Mouse (Mus musculus): Measurements from ENCODE around the gene Olfr643. TPM values are rescaled to one million over a fixed set of nuclear protein-coding genes. Genes with fewer than 3 reads are reported as not detected.

Olfr643 gene
- not detected in 2 replicates for polyA plus RNA-seq (2012; rRNA removed)

- TF ChIP-seq POLR2A (IDR thresholded peaks at IDR 0.05; ENCODE audit: borderline replicate concordance, extremely low read depth, low read depth, low read length) = no peak
- no peak for TF ChIP-seq CTCF (IDR thresholded peaks at IDR 0.05; ENCODE audit: insufficient read depth, low read length)
- Histone ChIP-seq H3K4me1 (ENCODE audit: control insufficient read depth, insufficient read depth, low read length) (no peaks in the 10 kb centered on the region), H3K4me3 (replicated peaks; ENCODE audit: extremely low read depth, low read depth, low read length) (no peak within 1 kb of the TSS)
- 66% methylated on average over 5 of the region's 5 CpGs for WGBS
- no peak for DNase-seq
Observed at GRCm38 (mm10) chr7:104137305-104137704, at the start of gene Olfr643. TSS of gene Olfr643 (minus strand) at chr7:104137405.

GRCm38 (mm10) chr7:104183292-104183691 lies 46.1 kb upstream of the Olfr643 start, which contains the start of gene Olfr648:
TSS of gene Olfr648 (minus strand) at chr7:104183392.
- DNase-seq = no peak
- H3K4me3 ChIP-seq (replicated peaks; ENCODE audit: extremely low read depth, low read depth, low read length) = no peak within 1 kb of the TSS
- TF ChIP-seq POLR2A (IDR thresholded peaks at IDR 0.05; ENCODE audit: borderline replicate concordance, extremely low read depth, low read depth, low read length) (no peak), CTCF (IDR thresholded peaks at IDR 0.05; ENCODE audit: insufficient read depth, low read length) (no peak)
- WGBS = 79% methylated on average over 2 of the region's 2 CpGs
- H3K4me1 ChIP-seq (ENCODE audit: control insufficient read depth, insufficient read depth, low read length) = no peaks in the 10 kb centered on the region

GRCm38 (mm10) chr7:104179074-104179473 lies 41.9 kb upstream of the Olfr643 start:
- no peaks in the 10 kb centered on the region for H3K4me1 ChIP-seq (ENCODE audit: control insufficient read depth, insufficient read depth, low read length)
- TF ChIP-seq CTCF (IDR thresholded peaks at IDR 0.05; ENCODE audit: insufficient read depth, low read length) = no peak
- TF ChIP-seq POLR2A (IDR thresholded peaks at IDR 0.05; ENCODE audit: borderline replicate concordance, extremely low read depth, low read depth, low read length) = no peak
- H3K4me3 ChIP-seq (replicated peaks; ENCODE audit: extremely low read depth, low read depth, low read length) = no peak overlapping the region
- DNase-seq = no peak
- 83% methylated on average over 1 of the region's 1 CpGs for WGBS

GRCm38 (mm10) chr7:104178422-104179054 lies 41.3 kb upstream of the Olfr643 start:
- no peaks in the 10 kb centered on the region for H3K4me1 ChIP-seq (ENCODE audit: control insufficient read depth, insufficient read depth, low read length)
- H3K4me3 ChIP-seq (replicated peaks; ENCODE audit: extremely low read depth, low read depth, low read length) = no peak overlapping the region
- 63% methylated on average over 5 of the region's 5 CpGs for WGBS
- no peak for TF ChIP-seq CTCF (IDR thresholded peaks at IDR 0.05; ENCODE audit: insufficient read depth, low read length)
- no peak for TF ChIP-seq POLR2A (IDR thresholded peaks at IDR 0.05; ENCODE audit: borderline replicate concordance, extremely low read depth, low read depth, low read length)
- no peak for DNase-seq

DNA sequence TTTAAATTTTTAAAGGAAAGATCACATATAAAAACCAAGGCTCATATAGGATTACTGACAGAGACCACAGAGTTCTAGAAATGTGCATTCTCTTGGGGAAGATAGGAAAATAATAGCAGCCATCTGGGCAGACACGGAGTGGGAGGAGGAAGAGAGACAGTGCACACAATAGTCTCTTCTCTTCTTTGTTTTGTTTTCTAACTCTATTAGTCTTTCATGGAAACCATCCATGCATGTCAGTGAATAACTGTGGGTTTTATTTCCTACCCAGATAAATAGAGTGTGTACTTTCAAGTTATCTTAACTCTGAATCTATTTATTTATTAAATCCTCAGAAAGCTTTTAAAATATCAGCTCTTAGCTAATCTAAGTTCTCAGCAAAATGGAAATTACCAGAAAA lies 37.9 kb upstream of the Olfr643 start:
- DNase-seq = no peak
- 66% methylated on average over 1 of the region's 1 CpGs for WGBS

DNA sequence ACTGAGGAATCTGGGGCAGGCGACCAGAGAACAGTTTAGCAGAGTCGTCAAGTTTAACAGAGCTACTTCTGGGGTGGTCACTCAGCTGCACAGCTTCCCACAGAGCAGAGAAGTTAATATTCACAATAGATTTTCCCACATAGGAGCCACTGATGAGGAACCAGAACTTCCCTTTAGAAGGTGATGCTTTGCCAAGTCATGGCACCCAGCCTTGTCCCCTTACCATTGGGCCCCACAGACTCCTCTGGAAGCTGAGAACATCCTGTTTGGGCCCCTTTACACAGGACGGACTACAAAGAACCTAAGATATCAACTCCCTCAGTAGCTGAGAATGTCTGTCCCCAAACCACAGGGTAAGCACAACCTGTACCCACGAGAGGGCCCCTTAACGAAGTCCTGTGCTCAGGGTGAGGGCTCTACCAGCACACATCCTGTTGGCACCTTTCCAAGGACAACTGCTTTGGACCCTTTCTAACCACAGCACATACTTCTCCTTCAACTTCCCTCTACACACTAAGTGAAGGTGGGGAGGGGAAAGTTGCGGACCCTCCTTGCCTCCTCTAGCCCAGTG lies 32.5 kb upstream of the Olfr643 start:
- no peak for DNase-seq
- WGBS = 43% methylated on average over 6 of the region's 6 CpGs
- TF ChIP-seq POLR2A (IDR thresholded peaks at IDR 0.05; ENCODE audit: borderline replicate concordance, extremely low read depth, low read depth, low read length) (no peak), CTCF (IDR thresholded peaks at IDR 0.05; ENCODE audit: insufficient read depth, low read length) (no peak)
- no peaks in the 10 kb centered on the region for H3K4me1 ChIP-seq (ENCODE audit: control insufficient read depth, insufficient read depth, low read length)
- no peak overlapping the region for H3K4me3 ChIP-seq (replicated peaks; ENCODE audit: extremely low read depth, low read depth, low read length)

More for the DNA sequence above, 37.9 kb upstream of the Olfr643 start:
- no peaks in the 10 kb centered on the region for H3K4me1 ChIP-seq (ENCODE audit: control insufficient read depth, insufficient read depth, low read length)
- TF ChIP-seq CTCF (IDR thresholded peaks at IDR 0.05; ENCODE audit: insufficient read depth, low read length) = no peak
- no peak for TF ChIP-seq POLR2A (IDR thresholded peaks at IDR 0.05; ENCODE audit: borderline replicate concordance, extremely low read depth, low read depth, low read length)
- H3K4me3 ChIP-seq (replicated peaks; ENCODE audit: extremely low read depth, low read depth, low read length) = no peak overlapping the region

GRCm38 (mm10) chr7:104167105-104167504 lies 29.9 kb upstream of the Olfr643 start:
- no peak overlapping the region for H3K4me3 ChIP-seq (replicated peaks; ENCODE audit: extremely low read depth, low read depth, low read length)
- TF ChIP-seq CTCF (IDR thresholded peaks at IDR 0.05; ENCODE audit: insufficient read depth, low read length) = no peak
- no peak for TF ChIP-seq POLR2A (IDR thresholded peaks at IDR 0.05; ENCODE audit: borderline replicate concordance, extremely low read depth, low read depth, low read length)
- no peak for DNase-seq
- no peaks in the 10 kb centered on the region for H3K4me1 ChIP-seq (ENCODE audit: control insufficient read depth, insufficient read depth, low read length)
- WGBS = 65% methylated on average over 6 of the region's 6 CpGs

- TF ChIP-seq CTCF (IDR thresholded peaks at IDR 0.05; ENCODE audit: insufficient read depth, low read length) (no peak), POLR2A (IDR thresholded peaks at IDR 0.05; ENCODE audit: borderline replicate concordance, extremely low read depth, low read depth, low read length) (no peak)
- Histone ChIP-seq H3K4me1 (ENCODE audit: control insufficient read depth, insufficient read depth, low read length) (no peaks in the 10 kb centered on the region), H3K4me3 (replicated peaks; ENCODE audit: extremely low read depth, low read depth, low read length) (no peak within 1 kb of the TSS)
- 82% methylated on average over 2 of the region's 2 CpGs for WGBS
- DNase-seq = no peak
Observed at GRCm38 (mm10) chr7:104150456-104150855, 13.3 kb upstream of the Olfr643 start, which contains the start of gene Ubqlnl. TSS of gene Ubqlnl (minus strand) at chr7:104150556.

- Histone ChIP-seq H3K4me3 (replicated peaks; ENCODE audit: extremely low read depth, low read depth, low read length) (no peak within 1 kb of the TSS), H3K4me1 (ENCODE audit: control insufficient read depth, insufficient read depth, low read length) (no peaks in the 10 kb centered on the region)
- 64% methylated on average over 3 of the region's 3 CpGs for WGBS
- DNase-seq = no peak
- TF ChIP-seq CTCF (IDR thresholded peaks at IDR 0.05; ENCODE audit: insufficient read depth, low read length) (no peak), POLR2A (IDR thresholded peaks at IDR 0.05; ENCODE audit: borderline replicate concordance, extremely low read depth, low read depth, low read length) (no peak)
Observed at GRCm38 (mm10) chr7:104143179-104143578, 6.0 kb upstream of the Olfr643 start, which contains the start of gene Ubqln3. TSS of gene Ubqln3 (minus strand) at chr7:104143279.

DNA sequence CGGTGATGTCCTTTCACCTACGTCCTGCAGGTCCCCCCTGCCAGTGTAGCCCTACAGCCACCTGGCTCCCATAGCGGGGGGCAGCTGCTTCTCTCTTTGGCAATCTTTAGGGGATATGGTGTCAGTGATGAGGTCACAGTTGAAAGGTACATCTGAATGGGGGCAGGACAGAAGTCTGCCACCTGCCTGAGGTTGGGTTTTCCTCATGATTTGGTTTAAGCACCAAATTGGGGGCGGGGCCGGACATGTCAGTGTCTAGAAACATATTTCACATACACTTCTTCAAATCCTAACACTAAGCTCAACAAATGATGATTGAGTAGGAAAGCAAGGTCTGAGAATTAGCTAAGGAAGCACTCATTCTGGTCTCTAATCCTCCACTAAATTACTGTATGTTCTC lies 7.5 kb downstream of the Olfr643 start, which contains the start of gene Ubqln5:
Ubqln5 (minus strand) TSS at position 101 of the 400 bp plus-strand sequence.
- TF ChIP-seq CTCF (IDR thresholded peaks at IDR 0.05; ENCODE audit: insufficient read depth, low read length) = no peak
- no peak for TF ChIP-seq POLR2A (IDR thresholded peaks at IDR 0.05; ENCODE audit: borderline replicate concordance, extremely low read depth, low read depth, low read length)
- Histone ChIP-seq H3K4me3 (replicated peaks; ENCODE audit: extremely low read depth, low read depth, low read length) (no peak within 1 kb of the TSS), H3K4me1 (ENCODE audit: control insufficient read depth, insufficient read depth, low read length) (no peaks in the 10 kb centered on the region)
- no peak for DNase-seq
- WGBS = 92% methylated on average over 5 of the region's 5 CpGs
